Mouse (Mus musculus) lung, embryonic 16.5 days (tissue): ENCODE measurements around the gene Il3. TPM values are rescaled to one million over a fixed set of nuclear protein-coding genes. Genes with fewer than 3 reads are reported as not detected.
A peak's percentile ranks its signal among the peaks of the same experiment; 100 is the strongest.
"Not testable (repeated sequence)": the region's sequence is repeated elsewhere in the genome, so short reads cannot be mapped to it uniquely, and the experiment has no call there.

Experiments used
- ATAC-seq: fragments of 200-750 bp; cut with Nextera tagmentation; 2 replicates; pipeline ENCODE4 v1.8.0; 2017; ENCODE audit warnings: low read depth, mild to moderate bottlenecking, moderate library complexity
- H3K27ac ChIP-seq: fragments of 300-500 bp; sonication (generic); 2 replicates; pipeline ENCODE4 v1.5.1; 2014; ENCODE audit warnings: mild to moderate bottlenecking, control low read depth, low read length
- H3K27me3 ChIP-seq: fragments of 300-500 bp; sonication (generic); 2 replicates; pipeline ENCODE4 v1.6.1; 2014; ENCODE audit warnings: low read depth, low read length, mixed read lengths; ENCODE audit not compliant: control insufficient read depth, insufficient read depth
- H3K36me3 ChIP-seq: fragments of 300-500 bp; sonication (generic); 2 replicates; pipeline ENCODE4 v1.6.1; 2014; ENCODE audit warnings: low read length; ENCODE audit not compliant: control insufficient read depth, insufficient read depth
- H3K4me1 ChIP-seq: fragments of 300-500 bp; sonication (generic); replicated peaks from 2 replicates; pipeline ENCODE4 v1.6.1; 2014; ENCODE audit warnings: low read length, mixed read lengths; ENCODE audit not compliant: control insufficient read depth, insufficient read depth
- H3K4me2 ChIP-seq: fragments of 300-500 bp; sonication (generic); 2 replicates; pipeline ENCODE4 v1.6.1; 2014; ENCODE audit warnings: low read depth, low read length, control low read depth
- H3K4me3 ChIP-seq: fragments of 300-500 bp; sonication (generic); 2 replicates; pipeline ENCODE4 v1.5.1; 2014; ENCODE audit warnings: mild to moderate bottlenecking, low read length, control low read depth
- H3K9ac ChIP-seq: fragments of 300-500 bp; sonication (generic); 2 replicates; pipeline ENCODE4 v1.6.1; 2014; ENCODE audit warnings: low read length, control low read depth
- H3K9me3 ChIP-seq: fragments of 300-500 bp; sonication (generic); 2 replicates; pipeline ENCODE4 v1.6.1; 2016; ENCODE audit warnings: low read length; ENCODE audit not compliant: control insufficient read depth
- WGBS: fragments of 180-500 bp; shearing (Covaris S2); extraction: QIAGEN DNeasy Blood & Tissue Kit; methylation state at CpG from one replicate; pipeline ENCODE4 v1.1.7; 2014; 5-methylcytosine and 5-hydroxymethylcytosine counted together
- polyA plus RNA-seq: library from polyadenylated mRNA; unstranded; fragments of >200 nt; fragmentation: Nextera tagmentation; extraction: Ambion mirVana; gene quantifications from 2 replicates; pipeline ENCODE4 v1.2.1, GENCODE M21; 2015

The Il3 gene
- polyA plus RNA-seq, 1 experiment from 2014 or later, result not detected

- H3K4me3 ChIP-seq, result peak overlapping the region; percentile 52
- no peaks in the 10 kb centered on the region for H3K9me3 ChIP-seq
- H3K27ac ChIP-seq, result no peak overlapping the region
- H3K36me3 ChIP-seq, result no peaks in the 10 kb centered on the region
- H3K9ac ChIP-seq, result no peak overlapping the region
- 0 out of 2 replicates have a peak, but pooled peaks cover 2% of the 10 kb centered on the region for H3K4me1 ChIP-seq
- peaks cover 9% of the 10 kb centered on the region for H3K27me3 ChIP-seq
- 9% methylated on average over 7 of the region's 7 CpGs for WGBS
- ATAC-seq, result no peak
- peak overlapping the region; percentile 89 for H3K4me2 ChIP-seq
Observed at GRCm38 (mm10) chr11:54304471-54304873, 37.4 kb upstream of the Il3 start.

- no peak for ATAC-seq
- H3K27ac ChIP-seq, result no peak within 1 kb of the TSS
- H3K36me3 ChIP-seq, result no peaks in the 10 kb centered on the region
- peak within 1 kb of the TSS; percentile 89 for H3K4me2 ChIP-seq
- peak within 1 kb of the TSS; percentile 52 for H3K4me3 ChIP-seq
- 0 out of 2 replicates have a peak, but pooled peaks cover 2% of the 10 kb centered on the region for H3K4me1 ChIP-seq
- under 1% methylated on average over 58 of the region's 59 CpGs for WGBS
- no peaks in the 10 kb centered on the region for H3K9me3 ChIP-seq
- H3K27me3 ChIP-seq, result peaks cover 9% of the 10 kb centered on the region
- H3K9ac ChIP-seq, result peak within 1 kb of the TSS; percentile 41; the same call in 1 of the 2 replicates
Observed at GRCm38 (mm10) chr11:54303728-54304470, 36.8 kb upstream of the Il3 start, which contains the start of gene Acsl6. Gene Acsl6, plus strand, starts transcription at chr11:54303798.

GRCm38 (mm10) chr11:54303076-54303727 lies 36.1 kb upstream of the Il3 start:
- 16% methylated on average over 6 of the region's 6 CpGs for WGBS
- H3K36me3 ChIP-seq, result no peaks in the 10 kb centered on the region
- ATAC-seq, result no peak

GRCm38 (mm10) chr11:54302606-54303005 lies 35.5 kb upstream of the Il3 start:
- Histone ChIP-seq H3K27ac (no peak overlapping the region), H3K36me3 (no peaks in the 10 kb centered on the region), H3K9me3 (no peaks in the 10 kb centered on the region), H3K4me1 (0 out of 2 replicates have a peak, but pooled peaks cover 2% of the 10 kb centered on the region), H3K4me3 (no peak overlapping the region), H3K4me2 (no peak overlapping the region), H3K9ac (no peak overlapping the region), H3K27me3 (peaks cover 9% of the 10 kb centered on the region)
- WGBS, result 81% methylated on average over 3 of the region's 3 CpGs
- ATAC-seq, result no peak

More at GRCm38 (mm10) chr11:54303076-54303727, 36.1 kb upstream of the Il3 start:
- Histone ChIP-seq H3K4me1 (0 out of 2 replicates have a peak, but pooled peaks cover 2% of the 10 kb centered on the region), H3K27me3 (peaks cover 9% of the 10 kb centered on the region), H3K4me3 (no peak overlapping the region), H3K9ac (no peak overlapping the region), H3K9me3 (no peaks in the 10 kb centered on the region), H3K4me2 (no peak overlapping the region; the same call in 1 of the 2 replicates), H3K27ac (no peak overlapping the region)

- H3K4me3 ChIP-seq, result no peak overlapping the region
- 0 out of 2 replicates have a peak, but pooled peaks cover 2% of the 10 kb centered on the region for H3K4me1 ChIP-seq
- H3K4me2 ChIP-seq, result no peak overlapping the region
- H3K9ac ChIP-seq, result no peak overlapping the region
- no peaks in the 10 kb centered on the region for H3K36me3 ChIP-seq
- no peaks in the 10 kb centered on the region for H3K9me3 ChIP-seq
- H3K27ac ChIP-seq, result no peak overlapping the region
- peaks cover 9% of the 10 kb centered on the region for H3K27me3 ChIP-seq
- WGBS, result 85% methylated on average over 8 of the region's 8 CpGs
- no peak for ATAC-seq
Observed at GRCm38 (mm10) chr11:54301994-54302393, 34.9 kb upstream of the Il3 start.

GRCm38 (mm10) chr11:54298777-54299176 lies 31.7 kb upstream of the Il3 start:
- H3K27me3 ChIP-seq, result no peaks in the 10 kb centered on the region; the same call in 1 of the 2 replicates
- H3K9ac ChIP-seq, result no peak overlapping the region
- H3K4me1 ChIP-seq, result no peaks in the 10 kb centered on the region
- no peaks in the 10 kb centered on the region for H3K9me3 ChIP-seq
- no peak for ATAC-seq
- no peak overlapping the region for H3K4me2 ChIP-seq
- H3K27ac ChIP-seq, result no peak overlapping the region
- H3K36me3 ChIP-seq, result no peaks in the 10 kb centered on the region
- no peak overlapping the region for H3K4me3 ChIP-seq

- H3K4me3 ChIP-seq, H3K4me2 ChIP-seq, H3K36me3 ChIP-seq, H3K27me3 ChIP-seq, ATAC-seq, H3K4me1 ChIP-seq, H3K27ac ChIP-seq, H3K9me3 ChIP-seq, H3K9ac ChIP-seq: not testable (repeated sequence)
- 90% methylated on average over 2 of the region's 2 CpGs for WGBS
Observed at GRCm38 (mm10) chr11:54297471-54297870, 30.4 kb upstream of the Il3 start.

- Histone ChIP-seq H3K4me1 (no peaks in the 10 kb centered on the region), H3K4me3 (no peak overlapping the region), H3K27ac (no peak overlapping the region), H3K36me3 (no peaks in the 10 kb centered on the region), H3K27me3 (no peaks in the 10 kb centered on the region), H3K9me3 (no peaks in the 10 kb centered on the region), H3K9ac (no peak overlapping the region), H3K4me2 (no peak overlapping the region)
- 90% methylated on average over 1 of the region's 1 CpGs for WGBS
- no peak for ATAC-seq
Observed at GRCm38 (mm10) chr11:54296734-54297133, 29.7 kb upstream of the Il3 start.

GRCm38 (mm10) chr11:54295971-54296370 lies 28.9 kb upstream of the Il3 start:
- H3K9me3 ChIP-seq, result no peaks in the 10 kb centered on the region
- H3K4me3 ChIP-seq, result no peak overlapping the region
- no peak overlapping the region for H3K4me2 ChIP-seq
- no peaks in the 10 kb centered on the region for H3K36me3 ChIP-seq
- WGBS, result 77% methylated on average over 4 of the region's 4 CpGs
- ATAC-seq, result no peak
- no peak overlapping the region for H3K27ac ChIP-seq
- no peaks in the 10 kb centered on the region for H3K27me3 ChIP-seq
- no peaks in the 10 kb centered on the region for H3K4me1 ChIP-seq
- no peak overlapping the region for H3K9ac ChIP-seq
